Mouse (Mus musculus) left cerebral cortex, postnatal 36 days (tissue): ENCODE results near the gene Gid8. TPM values are rescaled to one million over a fixed set of nuclear protein-coding genes. Genes with fewer than 3 reads are reported as not detected.
"Not testable (repeated sequence)": the region's sequence is repeated elsewhere in the genome, so short reads cannot be mapped to it uniquely, and the experiment has no call there.

ENCODE experiments used
- DNase-seq, 2 experiments: peaks; one replicate each; pipeline ENCODE4 v3.0.0; 2021 to 2022; ENCODE audit warnings: low spot score in 2 of 2, mixed read lengths in 1 of 2
- intact Hi-C: fragments of 180-260 bp; cut with DNase I; formaldehyde crosslinking; loops from one replicate; pipeline ENCODE4 v1.15.1; 2025
- total RNA-seq, 2 experiments: library from RNA; stranded (reverse); gene quantifications; 2 replicates each; pipeline ENCODE4 v1.2.3; 2021

The Gid8 gene
- total RNA-seq, 2 experiments from 2014 or later = 63.1 to 63.3 TPM

- intact Hi-C loops = no loop called here
- DNase-seq = no peak
These were observed 3.9 kb upstream of the Gid8 start for GRCm38 (mm10) chr2:180705975-180706374.

DNA sequence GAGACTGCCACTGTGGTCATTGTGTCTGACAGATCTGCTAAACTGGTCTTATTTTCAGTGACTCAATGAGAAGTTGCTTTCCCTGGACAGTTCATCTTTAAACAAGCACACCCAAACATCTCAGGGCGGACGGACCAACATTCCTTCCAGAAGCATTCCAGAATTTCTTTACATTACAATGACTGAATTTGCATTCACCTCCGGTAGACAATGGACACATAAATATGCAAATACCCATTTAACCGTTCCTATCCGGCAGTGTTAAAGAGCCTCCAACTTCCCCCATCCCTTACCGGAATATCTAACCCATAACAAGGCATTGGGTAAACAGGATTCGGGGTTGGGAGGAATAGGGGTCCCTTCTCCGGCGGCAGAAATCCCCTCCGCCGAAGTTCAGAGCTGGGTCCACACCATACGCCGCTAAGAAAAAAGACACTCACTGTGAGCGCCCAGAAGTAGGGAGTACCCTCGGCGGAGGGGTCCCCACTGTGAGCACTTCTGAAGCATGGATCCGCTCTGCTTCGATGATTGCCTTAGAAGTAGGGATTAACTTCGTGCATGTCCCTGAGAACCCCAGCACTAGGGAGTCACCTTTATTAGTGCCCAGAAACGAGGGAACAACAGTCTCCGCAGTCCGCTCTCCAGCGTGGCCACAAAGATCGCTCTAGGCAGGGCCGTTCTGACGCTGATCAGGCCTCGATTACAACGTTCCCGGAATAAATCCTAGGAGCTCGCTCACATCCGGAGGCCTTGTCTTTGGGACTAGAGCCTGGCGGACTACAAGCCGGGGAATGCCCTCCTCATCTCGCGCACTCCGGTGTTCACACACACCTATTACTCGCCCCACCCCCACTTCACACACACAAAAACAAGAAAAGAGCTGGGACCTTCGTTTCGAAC is 644 bp upstream of the Gid8 start:
- intact Hi-C loops = no loop called here
- DNase-seq = no peak

DNA sequence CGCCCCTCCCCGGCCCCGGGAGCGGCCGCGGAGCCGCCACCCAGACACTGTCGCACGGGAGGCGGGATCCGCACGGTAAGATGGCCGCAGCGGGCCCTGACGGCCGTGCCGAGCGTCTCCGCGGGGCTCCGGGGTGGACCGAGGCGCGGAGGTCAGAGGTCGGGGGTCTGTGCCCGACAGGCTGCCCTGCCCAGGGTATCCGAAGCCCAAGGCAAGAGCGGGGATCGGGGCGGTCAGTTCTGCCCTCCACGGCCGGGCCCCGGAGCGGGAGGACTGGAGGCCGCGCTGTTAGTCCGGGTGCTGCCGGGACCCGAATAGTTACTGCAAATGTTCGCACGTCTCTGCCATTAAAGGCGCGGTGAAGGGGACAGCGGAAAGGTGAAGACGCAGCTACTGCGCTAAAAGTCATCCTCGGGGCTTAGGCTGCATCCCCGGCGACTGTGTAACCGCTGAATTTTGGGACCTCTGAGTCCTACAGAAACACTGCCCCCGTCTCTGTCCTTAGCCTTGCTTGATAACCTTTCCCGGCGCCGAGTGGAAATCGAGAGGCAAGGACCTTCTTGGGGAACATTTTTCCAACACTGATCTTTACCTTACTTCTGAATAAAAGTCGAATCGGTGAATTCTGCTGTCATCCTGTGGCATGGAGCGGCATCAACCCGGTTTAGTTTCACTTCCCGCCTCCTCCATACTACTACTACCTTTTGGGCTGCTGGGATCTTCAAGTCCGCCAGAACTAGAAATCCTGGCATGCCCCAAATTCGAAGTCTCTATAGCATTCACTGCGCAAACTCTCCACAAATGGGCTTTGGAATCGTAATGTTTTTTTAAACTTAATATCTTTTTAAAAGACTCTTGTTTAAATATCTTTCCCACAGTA is 599 bp downstream of the Gid8 start:
- no peak for DNase-seq

DNA sequence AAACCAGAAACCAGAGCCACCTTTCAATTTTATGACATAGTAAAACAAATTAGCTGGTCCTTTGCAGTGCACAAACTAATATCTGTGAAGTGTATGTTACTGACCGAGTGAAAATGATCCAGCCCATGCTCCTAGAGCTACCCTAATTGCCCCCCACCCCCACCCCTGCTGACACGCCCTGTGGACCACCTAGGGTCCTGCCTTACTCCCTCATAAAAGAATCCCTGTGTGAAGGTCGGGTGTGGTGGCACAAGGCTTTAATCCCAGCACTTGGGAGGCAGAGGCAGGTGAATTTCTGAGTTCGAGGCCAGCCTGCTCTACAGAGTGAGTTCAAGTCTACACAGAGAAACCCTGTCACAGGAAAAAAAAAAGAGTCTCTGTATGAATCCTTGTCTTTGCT is 1.6 kb downstream of the Gid8 start:
- intact Hi-C loops = no loop called here
- DNase-seq = no peak

More for the DNA sequence above, 599 bp downstream of the Gid8 start:
- intact Hi-C loops = loop anchor here (1.0 kb wide), 1 partner anchor 9 kb away; no protein-coding TSS in a partner anchor

DNA sequence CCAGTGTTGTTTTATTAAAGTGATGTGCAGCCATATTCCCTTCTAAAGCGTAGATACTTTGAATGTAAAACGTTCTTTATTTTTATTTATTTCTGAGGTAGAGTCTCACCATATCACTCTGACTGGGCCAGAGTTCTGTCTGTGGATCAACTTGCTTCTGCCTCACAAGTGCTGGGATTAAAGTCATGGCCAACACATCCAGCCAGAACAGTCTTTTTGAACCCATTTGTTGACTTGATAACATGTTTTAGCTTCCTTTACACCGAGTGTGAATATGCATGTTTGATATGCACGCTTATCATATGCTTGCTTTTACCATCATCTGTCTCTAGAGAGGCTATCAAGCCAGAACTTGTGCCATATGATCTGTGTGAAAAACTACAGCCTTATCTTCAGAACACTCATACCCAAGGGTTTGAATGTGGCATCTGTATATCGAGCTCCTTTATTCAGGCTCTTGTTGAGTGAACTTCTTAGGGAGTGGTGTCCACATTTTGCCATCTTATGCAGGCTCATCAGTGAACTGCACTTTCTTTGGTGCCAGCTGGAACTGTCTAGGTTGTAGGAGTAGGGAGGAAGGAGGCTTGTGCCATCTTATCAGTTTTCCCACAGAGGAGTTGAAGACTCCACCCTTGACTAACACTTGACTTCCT is 2.2 kb downstream of the Gid8 start:
- no peak for DNase-seq
- intact Hi-C loops = no loop called here

- intact Hi-C loops, DNase-seq: not testable (repeated sequence)
These were observed 12.8 kb downstream of the Gid8 start for GRCm38 (mm10) chr2:180722748-180723147.

GRCm38 (mm10) chr2:180723865-180724264 is 13.9 kb downstream of the Gid8 start:
- DNase-seq = no peak
- intact Hi-C loops = no loop called here

GRCm38 (mm10) chr2:180724585-180725413 is 14.9 kb downstream of the Gid8 start, which contains the start of gene Slc17a9:
Slc17a9 (plus strand) TSS chr2:180725263.
- intact Hi-C loops = loop anchor here (5.0 kb wide), 1 partner anchor 47 kb away; no protein-coding TSS in a partner anchor
- no peak for DNase-seq

- intact Hi-C loops = loop anchor here (5.0 kb wide), 1 partner anchor 48 kb away; no protein-coding TSS in a partner anchor
- no peak for DNase-seq
These were observed 15.5 kb downstream of the Gid8 start for GRCm38 (mm10) chr2:180725414-180725778.

GRCm38 (mm10) chr2:180725856-180726629 is 16.1 kb downstream of the Gid8 start:
- intact Hi-C loops = loop anchor here (5.0 kb wide), 1 partner anchor 49 kb away; no protein-coding TSS in a partner anchor
- no peak for DNase-seq

DNA sequence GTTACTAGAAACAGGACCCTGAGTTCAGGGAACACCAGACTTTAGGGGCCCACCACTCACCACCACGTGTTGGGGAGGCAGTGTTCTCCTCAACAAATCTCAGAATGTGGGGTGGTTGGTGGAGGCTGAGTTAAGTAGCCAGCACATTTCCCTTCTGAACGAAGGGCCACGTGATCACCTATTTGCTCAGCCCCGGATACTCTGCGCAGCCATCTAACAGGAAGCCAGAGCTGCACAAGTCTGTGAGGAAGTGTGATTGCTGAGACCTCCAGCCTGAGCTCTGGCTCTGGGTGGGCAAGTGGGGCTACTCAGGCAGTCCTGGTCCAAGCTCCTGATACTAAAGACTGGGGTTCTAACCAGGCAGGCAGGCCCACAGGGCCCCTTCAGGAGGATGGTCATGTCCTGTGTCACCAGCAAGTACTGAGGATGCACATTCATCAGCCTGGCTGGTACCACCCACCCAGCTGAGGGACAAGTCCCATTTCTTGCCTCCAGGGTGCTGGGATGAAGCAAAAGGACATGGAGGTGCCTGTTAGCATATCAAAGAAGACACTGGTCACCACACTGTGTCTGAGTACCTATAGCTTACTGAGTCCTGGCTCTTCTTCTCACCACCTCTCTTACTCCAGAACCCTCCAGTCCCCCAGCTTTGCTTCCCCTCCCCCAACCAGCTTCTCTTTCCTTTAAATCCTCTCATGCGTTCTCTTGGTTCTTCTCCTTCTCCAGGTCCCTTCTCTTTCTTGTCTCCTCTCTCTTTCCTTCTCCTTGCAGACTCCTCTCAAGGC is 16.9 kb downstream of the Gid8 start:
- intact Hi-C loops = loop anchor here (5.0 kb wide), 1 partner anchor 50 kb away; no protein-coding TSS in a partner anchor

GRCm38 (mm10) chr2:180727613-180728021 is 17.7 kb downstream of the Gid8 start:
- no peak for DNase-seq
- intact Hi-C loops = loop anchor here (5.0 kb wide), 1 partner anchor 50 kb away; no protein-coding TSS in a partner anchor

More for the DNA sequence above, 16.9 kb downstream of the Gid8 start:
- no peak for DNase-seq

DNA sequence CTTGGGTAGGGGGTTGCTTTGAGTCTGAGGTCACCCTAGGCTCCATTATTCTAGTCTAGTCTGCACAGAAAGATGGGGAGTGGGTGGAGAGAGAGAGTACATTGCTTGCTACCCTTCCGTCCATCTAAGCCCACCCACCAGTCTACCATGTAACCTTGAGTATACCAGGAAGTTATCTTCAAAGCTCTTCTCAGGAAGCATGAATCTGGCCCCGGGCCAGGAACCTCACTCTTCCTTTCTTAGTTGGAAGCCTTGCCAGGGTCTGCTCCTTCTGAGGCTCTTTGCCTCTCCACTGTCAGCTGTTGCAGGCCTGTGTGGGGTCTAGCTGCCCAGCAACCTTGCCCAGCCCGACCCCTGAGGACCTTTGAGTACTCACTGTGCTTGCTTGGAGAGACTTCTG is 21.1 kb downstream of the Gid8 start:
- intact Hi-C loops = no loop called here
- no peak for DNase-seq

DNA sequence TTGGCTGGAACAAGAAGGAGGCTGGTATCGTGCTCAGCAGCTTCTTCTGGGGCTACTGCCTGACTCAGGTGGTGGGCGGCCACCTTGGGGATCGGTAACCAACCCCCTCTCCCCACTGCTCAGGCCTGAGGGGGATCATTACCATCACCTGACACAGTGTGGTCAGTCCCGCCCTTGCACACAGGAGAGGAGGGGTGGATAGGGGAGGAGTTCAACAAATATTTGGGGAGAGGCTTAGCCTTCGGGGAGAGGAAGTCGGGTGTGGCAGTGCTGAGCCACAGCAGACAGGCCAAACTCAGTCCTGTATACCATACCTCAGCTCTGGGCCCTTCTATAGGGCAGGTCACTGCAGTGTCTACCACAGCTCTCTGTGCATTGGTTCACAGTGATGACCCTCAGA is 22.1 kb downstream of the Gid8 start:
- DNase-seq = no peak
- intact Hi-C loops = no loop called here

- intact Hi-C loops = no loop called here
- DNase-seq = peak; percentile 22 to 28
These were observed 25.3 kb downstream of the Gid8 start for GRCm38 (mm10) chr2:180735232-180735631.

DNA sequence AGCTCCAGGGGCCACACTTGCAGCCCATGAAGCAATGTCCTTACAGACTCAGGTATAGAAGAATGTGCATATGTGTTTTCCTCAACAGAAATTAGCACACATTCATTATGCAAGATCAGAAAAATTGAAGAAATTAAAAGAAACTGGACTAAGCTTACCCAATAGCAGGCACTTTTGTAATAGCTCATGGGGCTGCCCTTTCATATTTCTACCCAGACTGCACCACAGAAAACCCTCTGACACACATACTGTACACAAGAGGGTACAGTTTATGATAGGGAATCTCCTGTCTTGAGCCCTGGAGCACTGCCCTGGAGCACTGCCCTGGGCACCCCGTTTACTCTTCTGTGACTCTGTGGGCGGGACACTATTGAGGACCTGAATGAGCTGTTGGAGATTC is 28.1 kb downstream of the Gid8 start:
- no peak for DNase-seq
- intact Hi-C loops = no loop called here

DNA sequence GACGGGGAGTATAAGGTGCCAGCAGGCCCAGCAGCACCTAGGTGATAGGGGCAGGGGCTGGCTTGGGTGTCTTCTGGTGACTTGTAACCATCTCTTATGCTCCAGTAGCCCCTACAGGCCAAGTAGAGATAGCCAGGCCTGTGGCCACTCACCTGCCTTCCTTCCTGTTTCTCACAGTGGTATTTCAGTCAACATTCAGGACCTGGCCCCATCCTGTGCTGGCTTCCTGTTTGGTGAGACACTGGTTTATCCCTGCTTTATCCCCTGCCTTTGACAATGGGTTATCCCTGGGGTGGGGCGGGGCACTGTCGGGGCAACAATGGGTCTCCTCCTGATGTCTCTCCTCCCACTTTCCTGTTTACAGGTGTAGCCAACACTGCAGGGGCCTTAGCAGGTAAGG is 30.4 kb downstream of the Gid8 start:
- no peak for DNase-seq
- intact Hi-C loops = no loop called here
